Mouse (Mus musculus) cerebellum, adult 2 months (tissue): ENCODE data around the gene Slc30a5. TPM values are rescaled to one million over a fixed set of nuclear protein-coding genes. Genes with fewer than 3 reads are reported as not detected.
"Not testable (repeated sequence)": the region's sequence is repeated elsewhere in the genome, so short reads cannot be mapped to it uniquely, and the experiment has no call there.

Source experiments
- DNase-seq, 2 experiments: peaks; one replicate each; pipeline ENCODE4 v3.0.0; 2021
- H3K27ac ChIP-seq: fragments of 200-500 bp; 2 replicates; pipeline ENCODE4 v1.5.1; 2012; ENCODE audit warnings: low read length, control low read depth, inconsistent platforms; ENCODE audit not compliant: insufficient read depth
- H3K27me3 ChIP-seq: fragments of 200-500 bp; 2 replicates; pipeline ENCODE4 v1.6.1; 2012; ENCODE audit warnings: inconsistent platforms, mild to moderate bottlenecking, low read length, moderate library complexity; ENCODE audit not compliant: control insufficient read depth, insufficient read depth
- H3K4me1 ChIP-seq: fragments of 200-500 bp; 2 replicates; pipeline ENCODE4 v1.6.1; 2011; ENCODE audit warnings: low read length; ENCODE audit not compliant: control insufficient read depth, insufficient read depth
- H3K4me3 ChIP-seq: fragments of 200-500 bp; replicated peaks from 2 replicates; pipeline ENCODE3; 2011; ENCODE audit warnings: mild to moderate bottlenecking, low read depth, low read length, control low read depth; ENCODE audit not compliant: insufficient read depth
- CTCF ChIP-seq: fragments of 200-500 bp; IDR thresholded peaks from 2 replicates; pipeline ENCODE4 v1.5.1; 2011; ENCODE audit warnings: low read depth, mild to moderate bottlenecking, control low read depth, low read length, moderate library complexity, borderline replicate concordance; ENCODE audit not compliant: insufficient read depth
- POLR2A ChIP-seq: fragments of 200-500 bp; IDR thresholded peaks from 2 replicates; pipeline ENCODE4 v1.6.1; 2011; ENCODE audit warnings: low read length, control low read depth, borderline replicate concordance; ENCODE audit not compliant: insufficient read depth
- WGBS: fragments of 180-500 bp; shearing (Covaris S2); methylation state at CpG from one replicate; pipeline ENCODE4 v1.1.7; 2018; 5-methylcytosine and 5-hydroxymethylcytosine counted together
- polyA plus RNA-seq: library from polyadenylated mRNA; depleted of rRNA; stranded (reverse); fragments of >200 nt; gene quantifications from 2 replicates; pipeline ENCODE4 v1.2.3, GENCODE M21; 2012

Slc30a5 gene
- polyA plus RNA-seq, 1 experiment, result 42.7 TPM

DNA sequence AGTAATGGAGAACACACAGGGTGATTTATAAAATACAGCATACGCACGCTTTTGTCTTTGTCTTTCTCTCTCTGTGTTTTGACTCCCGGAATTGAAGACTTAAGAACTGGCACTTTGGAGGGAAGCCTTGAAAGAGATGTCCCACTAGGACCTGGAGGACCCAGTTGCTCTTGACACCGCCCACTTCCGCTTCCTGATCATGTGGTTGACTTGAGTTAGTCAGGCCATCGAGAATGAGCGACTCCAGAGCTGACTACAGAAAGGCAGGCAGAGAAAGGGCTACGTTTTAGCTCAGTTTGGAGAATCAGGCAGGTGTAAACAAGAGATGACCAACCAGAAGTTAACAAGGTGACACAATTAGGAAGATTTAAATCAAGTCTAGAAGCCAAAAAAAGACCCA lies 40.3 kb upstream of the Slc30a5 start:
- no peak overlapping the region for H3K4me3 ChIP-seq
- H3K27me3 ChIP-seq, result no peaks in the 10 kb centered on the region
- DNase-seq, result no peak
- 86% methylated on average over 8 of the region's 8 CpGs for WGBS
- H3K4me1 ChIP-seq, result no peaks in the 10 kb centered on the region
- TF ChIP-seq CTCF, result no peak
- TF ChIP-seq POLR2A, result no peak
- H3K27ac ChIP-seq, result no peak overlapping the region

- Histone ChIP-seq H3K27ac (no peak overlapping the region), H3K4me1 (no peaks in the 10 kb centered on the region), H3K27me3 (no peaks in the 10 kb centered on the region), H3K4me3 (no peak overlapping the region)
- no peak for TF ChIP-seq CTCF
- no peak for TF ChIP-seq POLR2A
- DNase-seq, result no peak
- WGBS, result 36% methylated on average over 11 of the region's 11 CpGs
Observed at GRCm38 (mm10) chr13:100871445-100872171, 38.4 kb upstream of the Slc30a5 start.

- WGBS, result 66% methylated on average over 4 of the region's 4 CpGs
- Histone ChIP-seq H3K27me3 (no peaks in the 10 kb centered on the region), H3K27ac (no peak overlapping the region), H3K4me3 (no peak overlapping the region), H3K4me1 (no peaks in the 10 kb centered on the region)
- DNase-seq, result no peak
- no peak for TF ChIP-seq CTCF
- TF ChIP-seq POLR2A, result no peak
Observed at GRCm38 (mm10) chr13:100869813-100870212, 36.6 kb upstream of the Slc30a5 start.

- Histone ChIP-seq H3K27me3 (no peaks in the 10 kb centered on the region), H3K4me3 (no peak overlapping the region), H3K4me1 (no peaks in the 10 kb centered on the region), H3K27ac (no peak overlapping the region)
- DNase-seq, result no peak
- WGBS, result 88% methylated on average over 6 of the region's 6 CpGs
- TF ChIP-seq POLR2A, result no peak
- TF ChIP-seq CTCF, result no peak
Observed at GRCm38 (mm10) chr13:100866311-100866710, 33.1 kb upstream of the Slc30a5 start.

DNA sequence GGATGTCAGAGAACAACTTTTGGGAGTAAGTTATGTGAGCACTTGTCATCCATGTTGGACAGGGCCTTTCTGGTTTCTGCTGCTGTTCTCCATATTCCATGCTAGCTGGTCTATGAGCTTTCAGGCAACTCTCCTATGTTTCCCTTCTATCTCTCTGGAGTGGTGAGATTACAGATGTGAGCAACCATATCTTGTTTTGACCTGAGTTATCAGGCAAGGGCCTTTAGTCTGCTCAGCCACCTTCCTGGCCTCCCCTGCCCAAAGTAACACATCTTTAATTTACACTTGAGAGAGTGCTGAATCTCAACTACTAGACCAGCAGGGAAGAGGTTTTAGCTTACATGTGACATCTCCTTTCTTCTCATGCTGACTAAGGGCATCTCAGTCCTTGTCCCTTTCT lies 32.5 kb upstream of the Slc30a5 start:
- Histone ChIP-seq H3K27ac (no peak overlapping the region), H3K4me3 (no peak overlapping the region), H3K27me3 (no peaks in the 10 kb centered on the region), H3K4me1 (no peaks in the 10 kb centered on the region)
- no peak for DNase-seq
- TF ChIP-seq CTCF (no peak), POLR2A (no peak)

DNA sequence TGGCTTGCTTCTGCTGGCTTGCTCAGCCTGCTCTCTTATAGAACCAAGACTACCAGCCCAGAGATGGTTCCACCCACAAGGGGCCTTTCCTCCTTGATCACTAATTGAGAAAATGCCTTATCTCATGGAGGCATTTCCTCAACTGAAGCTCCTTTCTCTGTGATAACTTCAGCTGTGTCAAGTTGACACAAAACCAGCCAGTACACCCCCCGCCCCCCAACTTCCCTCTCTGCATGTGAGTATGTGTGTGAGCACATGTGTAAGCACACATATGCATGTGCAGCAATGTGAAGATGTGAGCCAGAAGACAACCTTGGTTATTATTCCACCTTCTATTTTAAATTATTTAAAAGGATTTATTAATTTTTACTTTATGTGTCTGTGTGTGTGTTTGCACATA lies 30.7 kb upstream of the Slc30a5 start:
- not testable (repeated sequence) for H3K4me3 ChIP-seq, DNase-seq, H3K27me3 ChIP-seq, H3K4me1 ChIP-seq, H3K27ac ChIP-seq
- 79% methylated on average over 1 of the region's 1 CpGs for WGBS

GRCm38 (mm10) chr13:100859117-100859516 lies 25.9 kb upstream of the Slc30a5 start:
- WGBS, result 88% methylated on average over 7 of the region's 7 CpGs

DNA sequence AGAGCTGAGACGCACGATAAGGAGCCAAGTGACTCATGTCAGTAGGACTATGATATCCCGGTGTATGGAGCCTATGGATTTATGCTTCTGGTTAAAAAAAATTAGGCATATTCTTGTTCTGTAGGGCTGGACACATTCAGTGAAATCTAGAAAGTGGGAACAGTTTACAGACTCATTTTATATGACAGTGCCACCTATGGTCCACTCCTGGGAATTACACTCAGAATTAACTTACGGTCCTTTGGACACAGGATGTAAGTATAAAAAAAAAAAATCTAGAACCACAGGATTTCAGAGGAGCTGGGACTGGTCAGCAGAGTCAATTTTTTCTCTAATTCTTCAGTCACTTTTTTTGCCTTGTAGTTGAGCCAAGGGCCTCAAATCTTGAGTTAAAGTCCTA lies 20.9 kb upstream of the Slc30a5 start:
- H3K27me3 ChIP-seq, result no peaks in the 10 kb centered on the region
- no peaks in the 10 kb centered on the region for H3K4me1 ChIP-seq
- DNase-seq, result no peak
- peak; percentile 44; the same call in 1 of the 2 replicates for TF ChIP-seq CTCF
- no peak for TF ChIP-seq POLR2A
- WGBS, result 49% methylated on average over 4 of the region's 4 CpGs
- no peak overlapping the region for H3K27ac ChIP-seq
- no peak overlapping the region for H3K4me3 ChIP-seq

More at GRCm38 (mm10) chr13:100859117-100859516, 25.9 kb upstream of the Slc30a5 start:
- Histone ChIP-seq H3K27ac (no peak overlapping the region), H3K4me3 (no peak overlapping the region), H3K27me3 (no peaks in the 10 kb centered on the region), H3K4me1 (no peaks in the 10 kb centered on the region)
- TF ChIP-seq CTCF, result no peak
- no peak for TF ChIP-seq POLR2A
- no peak for DNase-seq
